Mouse (Mus musculus): ENCODE measurements around the gene F2. TPM values are rescaled to one million over a fixed set of nuclear protein-coding genes. Genes with fewer than 3 reads are reported as not detected.
"Not testable (repeated sequence)": the region's sequence is repeated elsewhere in the genome, so short reads cannot be mapped to it uniquely, and the experiment has no call there.

F2 gene
- total RNA-seq, 2 experiments from 2014 or later, result 0.11 to 0.13 TPM

- Histone ChIP-seq H3K4me3 (no peak overlapping the region), H3K27ac (no peak overlapping the region)
- intact Hi-C loops (cut with DNase I), result no loop called here
- DNase-seq, result no peak
- no peak for TF ChIP-seq CTCF (IDR thresholded peaks at IDR 0.05)
Measured at GRCm38 (mm10) chr2:91642825-91643415, 6.7 kb upstream of the F2 start.

- intact Hi-C loops (cut with DNase I), result no loop called here
- Histone ChIP-seq H3K27ac (no peak overlapping the region), H3K4me3 (no peak overlapping the region)
- no peak for TF ChIP-seq CTCF (IDR thresholded peaks at IDR 0.05)
- DNase-seq, result no peak
Measured at GRCm38 (mm10) chr2:91638931-91639330, 2.7 kb upstream of the F2 start.

- intact Hi-C loops (cut with DNase I), result no loop called here
- no peak overlapping the region for H3K27ac ChIP-seq
- TF ChIP-seq CTCF (IDR thresholded peaks at IDR 0.05), result no peak
Measured at GRCm38 (mm10) chr2:91636727-91637338, 619 bp upstream of the F2 start.

GRCm38 (mm10) chr2:91635486-91635885 is 728 bp downstream of the F2 start:
- no peak for TF ChIP-seq CTCF (IDR thresholded peaks at IDR 0.05)
- intact Hi-C loops (cut with DNase I), result no loop called here
- no peak for DNase-seq
- no peak overlapping the region for H3K4me3 ChIP-seq
- no peak overlapping the region for H3K27ac ChIP-seq

More at GRCm38 (mm10) chr2:91636727-91637338, 619 bp upstream of the F2 start:
- no peak overlapping the region for H3K4me3 ChIP-seq
- DNase-seq, result no peak

- intact Hi-C loops (cut with DNase I), result no loop called here
- no peak for DNase-seq
- no peak overlapping the region for H3K27ac ChIP-seq
- no peak for TF ChIP-seq CTCF (IDR thresholded peaks at IDR 0.05)
- H3K4me3 ChIP-seq, result no peak overlapping the region
Measured at GRCm38 (mm10) chr2:91634841-91635240, 1.4 kb downstream of the F2 start.

- intact Hi-C loops (cut with DNase I), result no loop called here
- no peak overlapping the region for H3K4me3 ChIP-seq
- no peak overlapping the region for H3K27ac ChIP-seq
- DNase-seq, result no peak
- TF ChIP-seq CTCF (IDR thresholded peaks at IDR 0.05), result no peak
Measured at GRCm38 (mm10) chr2:91633334-91633977, 2.8 kb downstream of the F2 start.

GRCm38 (mm10) chr2:91632316-91632715 is 3.9 kb downstream of the F2 start:
- DNase-seq, result no peak
- TF ChIP-seq CTCF (IDR thresholded peaks at IDR 0.05), result no peak
- Histone ChIP-seq H3K27ac (no peak overlapping the region), H3K4me3 (no peak overlapping the region)
- intact Hi-C loops (cut with DNase I), result no loop called here

- no peak for DNase-seq
- no peak overlapping the region for H3K27ac ChIP-seq
- H3K4me3 ChIP-seq, result no peak overlapping the region
- intact Hi-C loops (cut with DNase I), result no loop called here
- no peak for TF ChIP-seq CTCF (IDR thresholded peaks at IDR 0.05)
Measured at GRCm38 (mm10) chr2:91631826-91632225, 4.4 kb downstream of the F2 start.

GRCm38 (mm10) chr2:91630384-91630783 is 5.8 kb downstream of the F2 start:
- Histone ChIP-seq H3K4me3 (no peak overlapping the region), H3K27ac (no peak overlapping the region)
- intact Hi-C loops (cut with DNase I), result no loop called here
- no peak for DNase-seq
- TF ChIP-seq CTCF (IDR thresholded peaks at IDR 0.05), result no peak

GRCm38 (mm10) chr2:91629682-91630081 is 6.5 kb downstream of the F2 start:
- DNase-seq, result no peak
- Histone ChIP-seq H3K4me3 (no peak overlapping the region), H3K27ac (no peak overlapping the region)
- TF ChIP-seq CTCF (IDR thresholded peaks at IDR 0.05), result no peak
- intact Hi-C loops (cut with DNase I), result no loop called here

GRCm38 (mm10) chr2:91628171-91628570 is 8.0 kb downstream of the F2 start:
- Histone ChIP-seq H3K27ac (no peak overlapping the region), H3K4me3 (no peak overlapping the region)
- no peak for TF ChIP-seq CTCF (IDR thresholded peaks at IDR 0.05)
- DNase-seq, result no peak
- intact Hi-C loops (cut with DNase I), result no loop called here

GRCm38 (mm10) chr2:91627486-91627885 is 8.7 kb downstream of the F2 start:
- intact Hi-C loops (cut with DNase I), result no loop called here
- TF ChIP-seq CTCF (IDR thresholded peaks at IDR 0.05), result no peak
- Histone ChIP-seq H3K27ac (no peak overlapping the region), H3K4me3 (no peak overlapping the region)
- DNase-seq, result no peak

GRCm38 (mm10) chr2:91623366-91623765 is 12.8 kb downstream of the F2 start:
- H3K27ac ChIP-seq; intact Hi-C loops (cut with DNase I); H3K4me3 ChIP-seq; DNase-seq: not testable (repeated sequence)

- H3K4me3 ChIP-seq, result no peak overlapping the region
- no peak overlapping the region for H3K27ac ChIP-seq
- no peak for TF ChIP-seq CTCF (IDR thresholded peaks at IDR 0.05)
- intact Hi-C loops (cut with DNase I), result no loop called here
- no peak for DNase-seq
Measured at GRCm38 (mm10) chr2:91622356-91622755, 13.9 kb downstream of the F2 start.

Data from gastrocnemius, adult 2 months (tissue).